Mouse (Mus musculus): Measurements from ENCODE around the gene Dbn1. TPM values are rescaled to one million over a fixed set of nuclear protein-coding genes. Genes with fewer than 3 reads are reported as not detected.
A peak's percentile ranks its signal among the peaks of the same experiment; 100 is the strongest.

Gene Dbn1
- total RNA-seq (2012; rRNA removed) = 1.9 and 3.1 TPM in 2 replicates
- total RNA-seq (2014; rRNA removed) = 0.09 and 0.12 TPM in 2 replicates
- polyA plus RNA-seq (2012; ENCODE audit: insufficient read length, low read depth) = 0.59 and 0.72 TPM in 2 replicates

GRCm38 (mm10) chr13:55487578-55488498 lies at the start of gene Dbn1:
TSS of gene Dbn1 (minus strand) at chr13:55488111.
- Histone ChIP-seq H3K4me2 (ENCODE audit: insufficient read depth, low read depth, poor library complexity, severe bottlenecking) (peak within 1 kb of the TSS; percentile 87), H3K4me1 (ENCODE audit: control insufficient read depth in 1 of 2, insufficient read depth in 2 of 2) (peaks cover 5 to 10% of the 10 kb centered on the region in 2 experiments; a peak in 3 of 4 replicates), H3K27me3 (replicated peaks) (peaks cover 87% of the 10 kb centered on the region), H3K9me3 (replicated peaks; ENCODE audit: low read length) (no peaks in the 10 kb centered on the region), H3K79me2 (replicated peaks; ENCODE audit: control insufficient read depth, extremely low read depth, insufficient read depth, poor library complexity, severe bottlenecking) (no peaks in the 10 kb centered on the region), H3K4me3 (replicated peaks in 1 of 3; ENCODE audit: low read depth in 2 of 3, low read length in 2 of 3, poor library complexity in 1 of 3) (peak within 1 kb of the TSS in 1 of 3 experiments; percentile 62), H3K27ac (ENCODE audit: insufficient read depth, low read depth) (no peak within 1 kb of the TSS), H3K9ac (ENCODE audit: insufficient read depth, low read depth) (peak within 1 kb of the TSS; percentile 50; the same call in 1 of the 2 replicates), H3K36me3 (replicated peaks in 1 of 2; ENCODE audit: control insufficient read depth in 1 of 2, insufficient read depth in 1 of 2, low read length in 1 of 2) (no peaks in the 10 kb centered on the region)
- in situ Hi-C loops (cut with MboI; ENCODE audit: low pct_ligation_motif_present, low pct_unique_long_range_greater_than_20kb, low sequenced_read_pairs) = no loop called here
- dilution Hi-C loops (cut with MboI; ENCODE audit: extremely low pct_ligation_motif_present, extremely low pct_unique_long_range_greater_than_20kb, low sequenced_read_pairs) = no loop called here
- TF ChIP-seq ELF1 (IDR thresholded peaks at IDR 0.05; ENCODE audit: low read depth, low read length) (no peak), ZNF384 (IDR thresholded peaks at IDR 0.05; ENCODE audit: low read depth, low read length) (no peak), UBTF (IDR thresholded peaks at IDR 0.05; ENCODE audit: low read depth, low read length) (0 out of 2 replicates have a peak, but pooled peaks have one; percentile 25)
- no peak for DNase-seq (ENCODE audit: extremely low read depth)

- in situ Hi-C loops (cut with MboI; ENCODE audit: low pct_ligation_motif_present, low pct_unique_long_range_greater_than_20kb, low sequenced_read_pairs) = no loop called here
- TF ChIP-seq HCFC1 (IDR thresholded peaks at IDR 0.05; ENCODE audit: low read depth, low read length) = peak; percentile 91
- TF ChIP-seq MEF2A (IDR thresholded peaks at IDR 0.05; ENCODE audit: borderline replicate concordance, low read depth, low read length) = peak; percentile 62
- no peak for TF ChIP-seq ZKSCAN1 (IDR thresholded peaks at IDR 0.05; ENCODE audit: borderline replicate concordance, low read depth, low read length)
- 0 out of 2 replicates have a peak, but pooled peaks have one; percentile 10 for TF ChIP-seq ZC3H11A (IDR thresholded peaks at IDR 0.05; ENCODE audit: low read depth, low read length)
- TF ChIP-seq MAZ (IDR thresholded peaks at IDR 0.05; ENCODE audit: low read depth, low read length) = no peak
- no peak for TF ChIP-seq CHD2 (IDR thresholded peaks at IDR 0.05; ENCODE audit: low read length)
- peak; percentile 98 for TF ChIP-seq SIN3A (IDR thresholded peaks at IDR 0.05; ENCODE audit: low read length)
- TF ChIP-seq MXI1 (IDR thresholded peaks at IDR 0.05; ENCODE audit: low read depth, low read length) = peak; percentile 98
- no peak for TF ChIP-seq ETS1 (conservative IDR thresholded peaks at IDR 0.05; ENCODE audit: low read depth, low read length)
- TF ChIP-seq POLR2AphosphoS2 (IDR thresholded peaks at IDR 0.05; ENCODE audit: low read depth, low read length) = peak; percentile 91; the same call in 1 of the 2 replicates
- TF ChIP-seq ELF1 (IDR thresholded peaks at IDR 0.05; ENCODE audit: low read depth, low read length) = peak; percentile 89; the same call in 1 of the 2 replicates
- no peak for TF ChIP-seq UBTF (IDR thresholded peaks at IDR 0.05; ENCODE audit: low read depth, low read length)
- TF ChIP-seq BHLHE40 (IDR thresholded peaks at IDR 0.05; ENCODE audit: low read depth, low read length) = no peak
- TF ChIP-seq E2F4 (IDR thresholded peaks at IDR 0.05; ENCODE audit: insufficient replicate concordance, low read depth, low read length) = no peak; the same call in 1 of the 2 replicates
- 0 out of 2 replicates have a peak, but pooled peaks have one; percentile 59 for TF ChIP-seq IRF4 (IDR thresholded peaks at IDR 0.05; ENCODE audit: low read depth, low read length)
- TF ChIP-seq EP300 (IDR thresholded peaks at IDR 0.05; ENCODE audit: low read length) = no peak
- TF ChIP-seq SMC3 (IDR thresholded peaks at IDR 0.05; ENCODE audit: low read depth, low read length) = peak; percentile 96
- no peak for TF ChIP-seq CHD1 (IDR thresholded peaks at IDR 0.05; ENCODE audit: low read depth, low read length)
- no peak for TF ChIP-seq JUN (IDR thresholded peaks at IDR 0.05; ENCODE audit: insufficient read depth, low read depth, low read length)
- TF ChIP-seq CTCF (conservative IDR thresholded peaks at IDR 0.05 in 1 of 2, IDR thresholded peaks at IDR 0.05 in 1 of 2; ENCODE audit: low read depth in 2 of 2, low read length in 2 of 2) = peak; percentile 55 to 96
- TF ChIP-seq PAX5 (IDR thresholded peaks at IDR 0.05; ENCODE audit: low read length) = no peak
- TF ChIP-seq TBP (conservative IDR thresholded peaks at IDR 0.05; ENCODE audit: low read depth, low read length) = 0 out of 2 replicates have a peak, but pooled peaks have one; percentile 13
- peak; percentile 70 for TF ChIP-seq MAX (IDR thresholded peaks at IDR 0.05; ENCODE audit: low read length)
- TF ChIP-seq ZMIZ1 (IDR thresholded peaks at IDR 0.05; ENCODE audit: low read depth, low read length) = no peak
- no peak for TF ChIP-seq MAFK (IDR thresholded peaks at IDR 0.05; ENCODE audit: insufficient replicate concordance, low read length)
These were observed 48.6 kb upstream of the Dbn1 start, which contains the start of gene Ddx41 for GRCm38 (mm10) chr13:55536194-55537175. TSS of gene Ddx41 (minus strand) at chr13:55536658.

More at GRCm38 (mm10) chr13:55536194-55537175, 48.6 kb upstream of the Dbn1 start, which contains the start of gene Ddx41:
- Histone ChIP-seq H3K4me3 (replicated peaks in 1 of 3; ENCODE audit: low read depth in 2 of 3, low read length in 2 of 3, poor library complexity in 1 of 3) (peak within 1 kb of the TSS; percentile 79 to 95 (median 89)), H3K4me2 (ENCODE audit: insufficient read depth, low read depth, poor library complexity, severe bottlenecking) (peak within 1 kb of the TSS; percentile 86), H3K27me3 (replicated peaks) (no peaks in the 10 kb centered on the region), H3K4me1 (ENCODE audit: control insufficient read depth in 1 of 2, insufficient read depth in 2 of 2) (peaks cover 9 to 31% of the 10 kb centered on the region in 2 experiments), H3K36me3 (replicated peaks in 1 of 2; ENCODE audit: control insufficient read depth in 1 of 2, insufficient read depth in 1 of 2, low read length in 1 of 2) (peaks cover 64 to 80% of the 10 kb centered on the region in 2 experiments), H3K9ac (ENCODE audit: insufficient read depth, low read depth) (peak within 1 kb of the TSS; percentile 69), H3K79me2 (replicated peaks; ENCODE audit: control insufficient read depth, extremely low read depth, insufficient read depth, poor library complexity, severe bottlenecking) (peaks cover 14% of the 10 kb centered on the region), H3K9me3 (replicated peaks; ENCODE audit: low read length) (no peaks in the 10 kb centered on the region), H3K27ac (ENCODE audit: insufficient read depth, low read depth) (peak within 1 kb of the TSS; percentile 53)
- peak; percentile 100 for DNase-seq (ENCODE audit: extremely low read depth)
- dilution Hi-C loops (cut with MboI; ENCODE audit: extremely low pct_ligation_motif_present, extremely low pct_unique_long_range_greater_than_20kb, low sequenced_read_pairs) = no loop called here
